Mouse (Mus musculus) midbrain, postnatal 0 days (tissue): Measurements from ENCODE around the gene Sipa1. TPM values are rescaled to one million over a fixed set of nuclear protein-coding genes. Genes with fewer than 3 reads are reported as not detected.

Source experiments
- ATAC-seq: fragments of 200-750 bp; cut with Nextera tagmentation; 2 replicates; pipeline ENCODE4 v1.8.0; 2017; ENCODE audit warnings: moderate number of reproducible peaks, mild to moderate bottlenecking, moderate TSS enrichment, moderate library complexity; ENCODE audit not compliant: low FRiP score
- DNase-seq: peaks from one replicate; pipeline ENCODE4 v3.0.0-alpha.2; 2015; ENCODE audit warnings: low spot score
- H3K27ac ChIP-seq: fragments of 300-500 bp; sonication (generic); 2 replicates; pipeline ENCODE4 v1.5.1; 2014; ENCODE audit warnings: low read depth, mild to moderate bottlenecking, low read length, mixed read lengths
- H3K27me3 ChIP-seq: fragments of 300-500 bp; sonication (generic); 2 replicates; pipeline ENCODE4 v1.6.1; 2014; ENCODE audit warnings: low read length, control low read depth, mixed read lengths; ENCODE audit not compliant: insufficient read depth
- H3K36me3 ChIP-seq: fragments of 300-500 bp; sonication (generic); 2 replicates; pipeline ENCODE4 v1.6.1; 2014; ENCODE audit warnings: low read length, control low read depth, mixed read lengths; ENCODE audit not compliant: insufficient read depth
- H3K4me1 ChIP-seq: fragments of 300-500 bp; sonication (generic); 2 replicates; pipeline ENCODE4 v1.6.1; 2014; ENCODE audit warnings: mild to moderate bottlenecking, control low read depth, antibody characterized with exemption, low read length, mixed read lengths; ENCODE audit not compliant: insufficient read depth
- H3K4me2 ChIP-seq: fragments of 300-500 bp; sonication (generic); 2 replicates; pipeline ENCODE4 v1.6.1; 2014; ENCODE audit warnings: low read depth, mild to moderate bottlenecking, low read length, mixed read lengths; ENCODE audit not compliant: poor library complexity, severe bottlenecking
- H3K4me3 ChIP-seq: fragments of 300-500 bp; sonication (generic); 2 replicates; pipeline ENCODE4 v1.5.1; 2014; ENCODE audit warnings: low read depth, mild to moderate bottlenecking, low read length, moderate library complexity
- H3K9ac ChIP-seq: fragments of 300-500 bp; sonication (generic); replicated peaks from 2 replicates; pipeline ENCODE4 v1.6.1; 2014; ENCODE audit warnings: mild to moderate bottlenecking, low read length, moderate library complexity, mixed read lengths; ENCODE audit not compliant: poor library complexity, severe bottlenecking
- H3K9me3 ChIP-seq: fragments of 300-500 bp; sonication (generic); 2 replicates; pipeline ENCODE4 v1.6.1; 2016; ENCODE audit warnings: low read length, control low read depth
- CTCF ChIP-seq: IDR thresholded peaks from 2 replicates; pipeline ENCODE4 v1.5.1; 2016; ENCODE audit warnings: antibody characterized with exemption, mild to moderate bottlenecking
- WGBS: fragments of 180-500 bp; shearing (Covaris S2); extraction: QIAGEN DNeasy Blood & Tissue Kit; methylation state at CpG from one replicate; pipeline ENCODE4 v1.1.7; 2014; 5-methylcytosine and 5-hydroxymethylcytosine counted together
- microRNA-seq: library from miRNA; unstranded; fragments of <30 nt; microRNA quantifications from one replicate; pipeline ENCODE4, GENCODE M21; 2016; ENCODE audit warnings: borderline number of aligned reads
- polyA plus RNA-seq: library from polyadenylated mRNA; unstranded; fragments of >200 nt; fragmentation: Nextera tagmentation; extraction: Ambion mirVana; gene quantifications from 2 replicates; pipeline ENCODE4 v1.2.1, GENCODE M21; 2015
- total RNA-seq: library from RNA; depleted of rRNA; stranded (reverse); fragments of >200 nt; gene quantifications from 2 replicates; pipeline ENCODE4 v1.2.3, GENCODE M21; 2014; rRNA removed

Gene Sipa1
- total and polyA plus RNA-seq, 2 experiments from 2014 or later = 18.1 to 26.1 TPM

- Histone ChIP-seq H3K9me3 (no peaks in the 10 kb centered on the region), H3K9ac (peak within 1 kb of the TSS; percentile 76), H3K4me2 (peak within 1 kb of the TSS; percentile 78), H3K4me3 (peak within 1 kb of the TSS; percentile 57), H3K4me1 (no peaks in the 10 kb centered on the region), H3K36me3 (peaks cover 39% of the 10 kb centered on the region), H3K27ac (peak within 1 kb of the TSS; percentile 72), H3K27me3 (no peaks in the 10 kb centered on the region)
- WGBS = under 1% methylated on average over 64 of the region's 64 CpGs
- ATAC-seq (peak; percentile 86), DNase-seq (peak; percentile 94)
- TF ChIP-seq CTCF = no peak
Measured at GRCm38 (mm10) chr19:5601752-5602541, 61.6 kb downstream of the Sipa1 start, which contains the start of gene Rnaseh2c. Gene Rnaseh2c, plus strand, starts transcription at chr19:5601873.

Small RNAs within 50 kb of the gene (microRNA-seq; reads per million reads assigned to microRNA genes)
- not detected for gene Mir6987

Other genes starting within 250 kb of the Sipa1 start
- gene Drap1, start 238.7 kb downstream of the Sipa1 start, total RNA-seq = 187 and 203 TPM in 2 replicates
- 332 and 342 TPM in 2 replicates for gene Drap1, start 238.7 kb downstream of the Sipa1 start, polyA plus RNA-seq
- gene AI837181, start 238.6 kb downstream of the Sipa1 start, total RNA-seq = 73.2 and 98.8 TPM in 2 replicates
- 74.1 and 85.2 TPM in 2 replicates for gene AI837181, start 238.6 kb downstream of the Sipa1 start, polyA plus RNA-seq
- gene Fosl1, start 216.2 kb downstream of the Sipa1 start, total RNA-seq = 0.11 TPM in 1 of 2 replicates, not detected in the other
- gene Fosl1, start 216.2 kb downstream of the Sipa1 start, polyA plus RNA-seq = not detected in 2 replicates
- gene Ccdc85b, start 205.8 kb downstream of the Sipa1 start, total RNA-seq = 14.3 and 19.4 TPM in 2 replicates
- 15.4 and 15.6 TPM in 2 replicates for gene Ccdc85b, start 205.8 kb downstream of the Sipa1 start, polyA plus RNA-seq
- gene Fibp, start 203.1 kb downstream of the Sipa1 start, total RNA-seq = 91.4 and 122 TPM in 2 replicates
- 174 and 191 TPM in 2 replicates for gene Fibp, start 203.1 kb downstream of the Sipa1 start, polyA plus RNA-seq
- 0.33 and 0.94 TPM in 2 replicates for gene Ctsw, start 195.2 kb downstream of the Sipa1 start, total RNA-seq
- gene Ctsw, start 195.2 kb downstream of the Sipa1 start, polyA plus RNA-seq = 1.5 and 1.9 TPM in 2 replicates
- 32.9 and 33.7 TPM in 2 replicates for gene Efemp2, start 189.8 kb downstream of the Sipa1 start, total RNA-seq
- 35.2 and 36.1 TPM in 2 replicates for gene Efemp2, start 189.8 kb downstream of the Sipa1 start, polyA plus RNA-seq
- 60.9 and 87.3 TPM in 2 replicates for gene Mus81, start 175.3 kb downstream of the Sipa1 start, total RNA-seq
- gene Mus81, start 175.3 kb downstream of the Sipa1 start, polyA plus RNA-seq = 27.9 and 30.4 TPM in 2 replicates
- gene Cfl1, start 173.3 kb downstream of the Sipa1 start, total RNA-seq = 1,453 and 1,672 TPM in 2 replicates
- gene Cfl1, start 173.3 kb downstream of the Sipa1 start, polyA plus RNA-seq = 3,482 and 3,602 TPM in 2 replicates
- 3.2 and 7.3 TPM in 2 replicates for gene 1700020D05Rik, start 159.9 kb downstream of the Sipa1 start, total RNA-seq
- gene 1700020D05Rik, start 159.9 kb downstream of the Sipa1 start, polyA plus RNA-seq = 0.20 TPM in 1 of 2 replicates, not detected in the other
- gene Snx32, start 153.2 kb downstream of the Sipa1 start, total RNA-seq = 86.2 and 100 TPM in 2 replicates
- gene Snx32, start 153.2 kb downstream of the Sipa1 start, polyA plus RNA-seq = 88.7 and 94.4 TPM in 2 replicates
- 0.27 TPM in 1 of 2 replicates, not detected in the other for gene Ovol1, start 103.1 kb downstream of the Sipa1 start, total RNA-seq
- gene Ovol1, start 103.1 kb downstream of the Sipa1 start, polyA plus RNA-seq = 0.05 TPM in 1 of 2 replicates, not detected in the other
- gene Ap5b1, start 95.7 kb downstream of the Sipa1 start, total RNA-seq = 12.8 and 14.5 TPM in 2 replicates
- gene Ap5b1, start 95.7 kb downstream of the Sipa1 start, polyA plus RNA-seq = 1.9 and 2.2 TPM in 2 replicates
- 19.8 and 27.1 TPM in 2 replicates for gene Rnaseh2c, start 61.8 kb downstream of the Sipa1 start, total RNA-seq
- 43.1 and 50.9 TPM in 2 replicates for gene Rnaseh2c, start 61.8 kb downstream of the Sipa1 start, polyA plus RNA-seq
- gene Kat5, start 53.5 kb downstream of the Sipa1 start, total RNA-seq = 126 and 150 TPM in 2 replicates
- gene Kat5, start 53.5 kb downstream of the Sipa1 start, polyA plus RNA-seq = 73.9 and 76.8 TPM in 2 replicates
- gene Rela, start 26.2 kb downstream of the Sipa1 start, total RNA-seq = 30.3 and 34.8 TPM in 2 replicates
- 30.8 and 31.8 TPM in 2 replicates for gene Rela, start 26.2 kb downstream of the Sipa1 start, polyA plus RNA-seq
- 18.3 and 24.0 TPM in 2 replicates for gene Map3k11, start 25.0 kb upstream of the Sipa1 start, total RNA-seq
- 9.6 and 10.6 TPM in 2 replicates for gene Map3k11, start 25.0 kb upstream of the Sipa1 start, polyA plus RNA-seq
- 95.5 and 103 TPM in 2 replicates for gene Pcnx3, start 25.2 kb upstream of the Sipa1 start, total RNA-seq
- gene Pcnx3, start 25.2 kb upstream of the Sipa1 start, polyA plus RNA-seq = 18.4 and 19.1 TPM in 2 replicates
- not detected in 2 replicates for gene Kcnk7, start 40.7 kb upstream of the Sipa1 start, total RNA-seq
- gene Kcnk7, start 40.7 kb upstream of the Sipa1 start, polyA plus RNA-seq = 0.47 and 0.49 TPM in 2 replicates
- gene Ehbp1l1, start 62.6 kb upstream of the Sipa1 start, total RNA-seq = 25.6 and 26.3 TPM in 2 replicates
- 65.2 and 65.4 TPM in 2 replicates for gene Ehbp1l1, start 62.6 kb upstream of the Sipa1 start, polyA plus RNA-seq
- gene Fam89b, start 65.9 kb upstream of the Sipa1 start, total RNA-seq = 161 and 178 TPM in 2 replicates
- gene Fam89b, start 65.9 kb upstream of the Sipa1 start, polyA plus RNA-seq = 126 TPM in 2 replicates
- 28.8 and 29.3 TPM in 2 replicates for gene Ltbp3, start 77.2 kb upstream of the Sipa1 start, total RNA-seq
- 9.1 and 12.8 TPM in 2 replicates for gene Ltbp3, start 77.2 kb upstream of the Sipa1 start, polyA plus RNA-seq
- 95.2 and 108 TPM in 2 replicates for gene Scyl1, start 107.7 kb upstream of the Sipa1 start, total RNA-seq
- 84.2 and 85.8 TPM in 2 replicates for gene Scyl1, start 107.7 kb upstream of the Sipa1 start, polyA plus RNA-seq
- gene Frmd8, start 211.6 kb upstream of the Sipa1 start, total RNA-seq = 11.2 and 19.1 TPM in 2 replicates
- gene Frmd8, start 211.6 kb upstream of the Sipa1 start, polyA plus RNA-seq = 11.2 and 11.7 TPM in 2 replicates
- gene Slc25a45, start 214.1 kb upstream of the Sipa1 start, total RNA-seq = 3.7 and 4.8 TPM in 2 replicates
- gene Slc25a45, start 214.1 kb upstream of the Sipa1 start, polyA plus RNA-seq = 2.1 and 2.7 TPM in 2 replicates
- gene Tigd3, start 230.4 kb upstream of the Sipa1 start, total RNA-seq = 9.0 and 11.4 TPM in 2 replicates
- gene Tigd3, start 230.4 kb upstream of the Sipa1 start, polyA plus RNA-seq = 10.6 and 10.9 TPM in 2 replicates
- gene Dpf2, start 249.3 kb upstream of the Sipa1 start, total RNA-seq = 52.9 and 84.7 TPM in 2 replicates
- 57.7 and 61.0 TPM in 2 replicates for gene Dpf2, start 249.3 kb upstream of the Sipa1 start, polyA plus RNA-seq